In the genomic region with DNA sequence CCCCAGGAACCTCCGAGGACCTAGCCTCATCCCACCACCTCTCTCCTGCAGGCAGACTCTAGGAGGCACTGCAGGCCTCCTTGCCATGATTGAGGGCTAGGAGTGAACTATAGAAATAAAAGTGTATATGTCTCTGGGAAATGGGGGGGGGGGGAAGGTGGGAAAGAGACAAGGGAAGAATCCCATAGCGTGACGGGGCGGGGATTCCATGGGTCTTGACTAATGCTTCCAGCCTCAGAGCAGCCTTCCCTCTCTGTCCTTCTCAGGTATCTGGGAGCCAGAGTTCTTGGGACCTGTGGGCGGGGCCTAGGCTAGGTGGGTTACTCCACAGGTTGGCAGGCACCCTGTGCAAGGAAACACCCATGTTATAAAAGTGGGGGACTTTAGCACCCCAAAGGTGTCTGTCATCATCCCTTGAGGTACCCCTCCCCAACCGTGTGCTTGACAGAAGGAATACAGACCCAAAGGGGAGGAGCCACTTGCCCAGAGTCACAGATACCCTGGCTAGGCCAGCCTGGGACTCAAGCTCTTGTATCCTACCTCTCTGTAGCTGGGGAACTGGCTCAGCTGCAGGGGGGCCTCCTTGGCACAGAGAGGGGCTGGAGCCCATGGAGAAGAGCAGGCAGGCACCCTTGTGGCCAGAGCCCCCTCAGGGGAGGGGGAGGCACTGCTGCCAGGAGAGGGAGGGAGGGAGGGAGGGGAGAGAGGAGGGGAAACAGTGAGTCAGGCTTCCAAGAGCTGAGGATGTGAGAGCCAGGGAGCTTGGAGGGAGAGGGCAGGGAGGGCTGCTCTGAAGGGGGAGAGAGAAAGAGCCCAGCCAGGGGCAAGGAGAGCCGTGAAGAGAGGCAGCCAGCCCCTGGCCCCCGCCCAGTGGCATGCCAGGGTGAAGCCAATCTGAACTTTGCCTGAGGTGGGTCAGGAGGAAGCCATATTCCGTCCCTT, we compare ENCODE assay signal across 7 mouse cellular contexts. TPM values are rescaled to one million over a fixed set of nuclear protein-coding genes. Genes with fewer than 3 reads are reported as not detected.
DNase-seq lines count a peak whose midpoint lies in the region; ATAC-seq lines count a peak whose summit lies in the region.

No protein-coding gene starts in this region.

- no peak for DNase-seq in liver, embryonic 11.5 days (ENCODE audit: low spot score)
- no peak for DNase-seq in liver
- DNase-seq in cerebellum, postnatal 25 days = peak; percentile 26 to 49
- peak; percentile 84 for DNase-seq in midbrain, embryonic 11.5 days (ENCODE audit: low spot score, missing footprints)
- DNase-seq in spleen, postnatal 4 days (ENCODE audit: low spot score in 2 of 2) = no peak
- no peak for DNase-seq in ovary, postnatal 14 days (ENCODE audit: low spot score)

- H3K27ac ChIP-seq in liver, embryonic 11.5 days (ENCODE audit: low read depth, low read length) = peak overlapping the region; percentile 16; the same call in 1 of the 2 replicates
- peak overlapping the region; percentile 97 for H3K27ac ChIP-seq in heart, embryonic 15.5 days
- no peak overlapping the region for H3K27ac ChIP-seq in midbrain, embryonic 11.5 days (ENCODE audit: low read depth, low read length)

- H3K27me3 ChIP-seq in liver, embryonic 11.5 days (replicated peaks; ENCODE audit: control insufficient read depth, insufficient read depth, low read length) = no peaks in the 10 kb centered on the region
- H3K27me3 ChIP-seq in heart, embryonic 15.5 days = no peaks in the 10 kb centered on the region
- H3K27me3 ChIP-seq in midbrain, embryonic 11.5 days (ENCODE audit: control insufficient read depth, insufficient read depth, low read length) = peaks cover 2% of the 10 kb centered on the region

- no peaks in the 10 kb centered on the region for H3K36me3 ChIP-seq in liver, embryonic 11.5 days (ENCODE audit: control insufficient read depth, insufficient read depth, low read length)
- no peaks in the 10 kb centered on the region for H3K36me3 ChIP-seq in heart, embryonic 15.5 days
- no peaks in the 10 kb centered on the region for H3K36me3 ChIP-seq in midbrain, embryonic 11.5 days (ENCODE audit: control insufficient read depth, insufficient read depth, low read length)

- H3K4me1 ChIP-seq in liver, embryonic 11.5 days (replicated peaks; ENCODE audit: control insufficient read depth, insufficient read depth, low read length) = peaks cover 76% of the 10 kb centered on the region
- H3K4me1 ChIP-seq in heart, embryonic 15.5 days (replicated peaks) = peaks cover 81% of the 10 kb centered on the region
- peaks cover 55% of the 10 kb centered on the region for H3K4me1 ChIP-seq in midbrain, embryonic 11.5 days (ENCODE audit: control insufficient read depth, insufficient read depth, low read length)

- peak overlapping the region; percentile 10; the same call in 1 of the 2 replicates for H3K4me2 ChIP-seq in liver, embryonic 11.5 days
- H3K4me2 ChIP-seq in heart, embryonic 15.5 days = peak overlapping the region; percentile 90
- H3K4me2 ChIP-seq in midbrain, embryonic 11.5 days = no peak overlapping the region

- no peaks in the 10 kb centered on the region for H3K9me3 ChIP-seq in liver, embryonic 11.5 days (ENCODE audit: control insufficient read depth, low read length)
- H3K9me3 ChIP-seq in heart, embryonic 15.5 days (replicated peaks) = no peaks in the 10 kb centered on the region
- no peaks in the 10 kb centered on the region for H3K9me3 ChIP-seq in midbrain, embryonic 11.5 days (ENCODE audit: control insufficient read depth, low read length)

- ATAC-seq in liver, embryonic 11.5 days (replicated peaks; ENCODE audit: low FRiP score) = no peak
- ATAC-seq in heart, embryonic 15.5 days (replicated peaks; ENCODE audit: insufficient number of reproducible peaks, insufficient read depth, low FRiP score, low read depth) = 0 out of 2 replicates have a peak, but pooled peaks have one; percentile 1
- no peak for ATAC-seq in midbrain, embryonic 11.5 days (ENCODE audit: low FRiP score)

- H3K4me3 ChIP-seq in liver, embryonic 11.5 days (ENCODE audit: low read depth, low read length) = no peak overlapping the region
- H3K4me3 ChIP-seq in heart, embryonic 15.5 days = 0 out of 2 replicates have a peak overlapping the region, but pooled peaks have one; percentile 4
- H3K4me3 ChIP-seq in midbrain, embryonic 11.5 days (ENCODE audit: low read depth, low read length) = no peak overlapping the region

- no peak overlapping the region for H3K9ac ChIP-seq in liver, embryonic 11.5 days (ENCODE audit: low read depth, low read length)
- no peak overlapping the region for H3K9ac ChIP-seq in heart, embryonic 15.5 days
- no peak overlapping the region for H3K9ac ChIP-seq in midbrain, embryonic 11.5 days (ENCODE audit: low read length)

- WGBS in liver, embryonic 11.5 days = 47% methylated on average over 9 of the region's 9 CpGs
- WGBS in heart, embryonic 15.5 days = 35% methylated on average over 9 of the region's 9 CpGs
- 32% methylated on average over 9 of the region's 9 CpGs for WGBS in midbrain, embryonic 11.5 days

RNA-seq across cellular contexts. Expression of gene Ahdc1, which starts 4.9 kb away (rescaled TPM):
- polyA plus RNA-seq in liver, embryonic 11.5 days (2014; fragmentation: Nextera tagmentation; extraction: Ambion mirVana) = 5.1 and 6.1 TPM in 2 replicates
- polyA plus RNA-seq in heart, embryonic 15.5 days (2015; fragmentation: Nextera tagmentation; extraction: Ambion mirVana) = 6.3 and 8.5 TPM in 2 replicates
- 4.9 and 5.3 TPM in 2 replicates for polyA plus RNA-seq in midbrain, embryonic 11.5 days (2014; fragmentation: Nextera tagmentation; extraction: Ambion mirVana)

RNA-seq across cellular contexts. Expression of gene Fgr, which starts 42.1 kb away (rescaled TPM):
- polyA plus RNA-seq in liver, embryonic 11.5 days (2014; fragmentation: Nextera tagmentation; extraction: Ambion mirVana) = 0.23 and 0.73 TPM in 2 replicates
- polyA plus RNA-seq in heart, embryonic 15.5 days (2015; fragmentation: Nextera tagmentation; extraction: Ambion mirVana) = 0.42 and 1.0 TPM in 2 replicates
- not detected in 2 replicates for polyA plus RNA-seq in midbrain, embryonic 11.5 days (2014; fragmentation: Nextera tagmentation; extraction: Ambion mirVana)

Comparison
In these comparisons a context has a peak if more than half of its experiments do, and no peak if none do; other contexts are left out.
1. DNase-seq: peak in cerebellum, postnatal 25 days (2 of 2) and midbrain, embryonic 11.5 days (single experiment); none in liver, embryonic 11.5 days (single experiment), liver (single experiment), spleen, postnatal 4 days (0 of 2) and ovary, postnatal 14 days (single experiment).